Mouse (Mus musculus): ENCODE measurements at regions not wholly inside any gene's neighbourhood (a gene's known extent, or its start where the extent isn't known, plus 50 kb on each side); places are given as distances from the start of the nearest gene placed in this dataset.
"Not testable (repeated sequence)": the region's sequence is repeated elsewhere in the genome, so short reads cannot be mapped to it uniquely, and the experiment has no call there.

GRCm38 (mm10) chr16:58126086-58126485 is 282.2 kb upstream of the Dcbld2 start:
- ATAC-seq (ENCODE audit: extremely low read depth, insufficient number of reproducible peaks, low FRiP score, poor library complexity, severe bottlenecking), result no peak

- no peak for ATAC-seq (ENCODE audit: extremely low read depth, insufficient number of reproducible peaks, low FRiP score, poor library complexity, severe bottlenecking)
These were observed 271.9 kb upstream of the Dcbld2 start for GRCm38 (mm10) chr16:58136144-58136905.

GRCm38 (mm10) chr16:58136979-58137378 is 271.3 kb upstream of the Dcbld2 start:
- ATAC-seq (ENCODE audit: extremely low read depth, insufficient number of reproducible peaks, low FRiP score, poor library complexity, severe bottlenecking), result no peak

- ATAC-seq (ENCODE audit: extremely low read depth, insufficient number of reproducible peaks, low FRiP score, poor library complexity, severe bottlenecking), result no peak
These were observed 270.4 kb upstream of the Dcbld2 start for GRCm38 (mm10) chr16:58137728-58138279.

- no peak for ATAC-seq (ENCODE audit: extremely low read depth, insufficient number of reproducible peaks, low FRiP score, poor library complexity, severe bottlenecking)
These were observed 261.8 kb upstream of the Dcbld2 start for GRCm38 (mm10) chr16:58146479-58146878.

- no peak for ATAC-seq (ENCODE audit: extremely low read depth, insufficient number of reproducible peaks, low FRiP score, poor library complexity, severe bottlenecking)
These were observed 252.7 kb upstream of the Dcbld2 start for GRCm38 (mm10) chr16:58155538-58155937.

GRCm38 (mm10) chr16:58178744-58179401 is 229.4 kb upstream of the Dcbld2 start:
- ATAC-seq (ENCODE audit: extremely low read depth, insufficient number of reproducible peaks, low FRiP score, poor library complexity, severe bottlenecking), result no peak

- not testable (repeated sequence) for ATAC-seq (ENCODE audit: extremely low read depth, insufficient number of reproducible peaks, low FRiP score, poor library complexity, severe bottlenecking)
These were observed 228.3 kb upstream of the Dcbld2 start for GRCm38 (mm10) chr16:58179981-58180380.

- no peak for ATAC-seq (ENCODE audit: extremely low read depth, insufficient number of reproducible peaks, low FRiP score, poor library complexity, severe bottlenecking)
These were observed 213.4 kb upstream of the Dcbld2 start for GRCm38 (mm10) chr16:58194619-58195497.

- ATAC-seq (ENCODE audit: extremely low read depth, insufficient number of reproducible peaks, low FRiP score, poor library complexity, severe bottlenecking), result no peak
These were observed 196.4 kb upstream of the Dcbld2 start for GRCm38 (mm10) chr16:58211872-58212271.

- no peak for ATAC-seq (ENCODE audit: extremely low read depth, insufficient number of reproducible peaks, low FRiP score, poor library complexity, severe bottlenecking)
These were observed 173.6 kb upstream of the Dcbld2 start for GRCm38 (mm10) chr16:58234686-58235085.

GRCm38 (mm10) chr16:58236857-58237256 is 171.4 kb upstream of the Dcbld2 start:
- no peak for ATAC-seq (ENCODE audit: extremely low read depth, insufficient number of reproducible peaks, low FRiP score, poor library complexity, severe bottlenecking)

GRCm38 (mm10) chr16:58276281-58276680 is 132.0 kb upstream of the Dcbld2 start:
- no peak for ATAC-seq (ENCODE audit: extremely low read depth, insufficient number of reproducible peaks, low FRiP score, poor library complexity, severe bottlenecking)

GRCm38 (mm10) chr16:58281474-58281873 is 126.8 kb upstream of the Dcbld2 start:
- no peak for ATAC-seq (ENCODE audit: extremely low read depth, insufficient number of reproducible peaks, low FRiP score, poor library complexity, severe bottlenecking)

GRCm38 (mm10) chr16:58294457-58294856 is 113.8 kb upstream of the Dcbld2 start:
- no peak for ATAC-seq (ENCODE audit: extremely low read depth, insufficient number of reproducible peaks, low FRiP score, poor library complexity, severe bottlenecking)

GRCm38 (mm10) chr16:58295128-58295527 is 113.1 kb upstream of the Dcbld2 start:
- ATAC-seq (ENCODE audit: extremely low read depth, insufficient number of reproducible peaks, low FRiP score, poor library complexity, severe bottlenecking), result no peak

GRCm38 (mm10) chr16:58299495-58299894 is 108.7 kb upstream of the Dcbld2 start:
- ATAC-seq (ENCODE audit: extremely low read depth, insufficient number of reproducible peaks, low FRiP score, poor library complexity, severe bottlenecking), result no peak

- no peak for ATAC-seq (ENCODE audit: extremely low read depth, insufficient number of reproducible peaks, low FRiP score, poor library complexity, severe bottlenecking)
These were observed 108.1 kb upstream of the Dcbld2 start for GRCm38 (mm10) chr16:58300098-58300497.

GRCm38 (mm10) chr16:58303555-58303954 is 104.7 kb upstream of the Dcbld2 start:
- no peak for ATAC-seq (ENCODE audit: extremely low read depth, insufficient number of reproducible peaks, low FRiP score, poor library complexity, severe bottlenecking)
